In genomic region chr11:42845795-42846194, GRCm38 (mm10) we compare ENCODE assay signal across 11 mouse cellular contexts.
"Had no signal": no experiment of that assay in that cellular context is flagged by ENCODE, and none has a peak within 500 bp of the region (broad histone marks: within the 10 kb centered on the region; RNA-seq: fewer than 3 reads in every experiment).

No protein-coding gene starts in this region.

- H3K9ac ChIP-seq: limb, embryonic 15.5 days; liver, embryonic 12.5 days; lung, embryonic 14.5 days; midbrain, embryonic 12.5 days had no signal

- H3K27ac ChIP-seq: limb, embryonic 15.5 days; liver, embryonic 12.5 days; macrophage; midbrain, embryonic 12.5 days had no signal

- H3K27me3 ChIP-seq: limb, embryonic 15.5 days; liver, embryonic 12.5 days; megakaryocyte, embryonic 14.5 days; midbrain, embryonic 12.5 days had no signal

- DNase-seq: kidney, postnatal 25 days; lung, embryonic 14.5 days; lung, postnatal 10 days; right cerebral cortex, postnatal 25 days; thymus, postnatal 36 days had no signal

- H3K4me2 ChIP-seq: limb, embryonic 15.5 days; liver, embryonic 12.5 days; lung, embryonic 14.5 days; midbrain, embryonic 12.5 days had no signal

- ATAC-seq: liver, embryonic 12.5 days; midbrain, embryonic 16.5 days had no signal

- H3K4me3 ChIP-seq: limb, embryonic 15.5 days; liver, embryonic 12.5 days; megakaryocyte, embryonic 14.5 days; midbrain, embryonic 12.5 days had no signal

- H3K9me3 ChIP-seq: limb, embryonic 15.5 days; liver, embryonic 12.5 days; megakaryocyte, embryonic 14.5 days; midbrain, embryonic 12.5 days had no signal

- H3K4me1 ChIP-seq: limb, embryonic 15.5 days; liver, embryonic 12.5 days; megakaryocyte, embryonic 14.5 days; midbrain, embryonic 12.5 days had no signal

- H3K36me3 ChIP-seq: limb, embryonic 15.5 days; liver, embryonic 12.5 days; midbrain, embryonic 12.5 days had no signal
